Mouse (Mus musculus): Measurements from ENCODE around the gene Tbc1d19. TPM values are rescaled to one million over a fixed set of nuclear protein-coding genes. Genes with fewer than 3 reads are reported as not detected.

Gene Tbc1d19
- 46.6 and 51.0 TPM in 2 replicates for polyA plus RNA-seq (2014; fragmentation: Nextera tagmentation; extraction: Ambion mirVana)

- Histone ChIP-seq H3K4me2 (replicated peaks; ENCODE audit: low read depth, low read length) (peak within 1 kb of the TSS; percentile 75), H3K9me3 (ENCODE audit: control insufficient read depth, low read depth, low read length) (no peaks in the 10 kb centered on the region), H3K27ac (ENCODE audit: low read length) (peak within 1 kb of the TSS; percentile 10; the same call in 1 of the 2 replicates), H3K9ac (replicated peaks; ENCODE audit: low read depth, low read length) (peak within 1 kb of the TSS; percentile 61), H3K27me3 (ENCODE audit: control insufficient read depth, insufficient read depth, low read length) (no peaks in the 10 kb centered on the region), H3K36me3 (ENCODE audit: control insufficient read depth, insufficient read depth, low read length) (no peaks in the 10 kb centered on the region), H3K4me3 (ENCODE audit: low read depth, low read length) (peak within 1 kb of the TSS; percentile 86), H3K4me1 (ENCODE audit: control insufficient read depth, insufficient read depth, low read length) (0 out of 2 replicates have a peak, but pooled peaks cover 2% of the 10 kb centered on the region)
- ATAC-seq (ENCODE audit: insufficient number of reproducible peaks, insufficient read depth, low FRiP score, low read depth) = peak; percentile 98
- 5% methylated on average over 36 of the region's 36 CpGs for WGBS
Measured at GRCm38 (mm10) chr5:53809115-53809991, at the start of gene Tbc1d19. Gene Tbc1d19, plus strand, starts transcription at chr5:53809606.

- WGBS = 84% methylated on average over 4 of the region's 4 CpGs
- H3K36me3 ChIP-seq (ENCODE audit: control insufficient read depth, insufficient read depth, low read length) = no peaks in the 10 kb centered on the region
- no peaks in the 10 kb centered on the region for H3K9me3 ChIP-seq (ENCODE audit: control insufficient read depth, low read depth, low read length)
- no peak overlapping the region for H3K4me2 ChIP-seq (replicated peaks; ENCODE audit: low read depth, low read length)
- H3K27me3 ChIP-seq (ENCODE audit: control insufficient read depth, insufficient read depth, low read length) = no peaks in the 10 kb centered on the region
- no peak for ATAC-seq (ENCODE audit: insufficient number of reproducible peaks, insufficient read depth, low FRiP score, low read depth)
- H3K9ac ChIP-seq (replicated peaks; ENCODE audit: low read depth, low read length) = no peak overlapping the region
- no peaks in the 10 kb centered on the region for H3K4me1 ChIP-seq (ENCODE audit: control insufficient read depth, insufficient read depth, low read length)
- no peak overlapping the region for H3K4me3 ChIP-seq (ENCODE audit: low read depth, low read length)
- no peak overlapping the region for H3K27ac ChIP-seq (ENCODE audit: low read length)
Measured at GRCm38 (mm10) chr5:53759912-53760311, 49.5 kb upstream of the Tbc1d19 start.

- H3K9me3 ChIP-seq (ENCODE audit: control insufficient read depth, low read depth, low read length) = no peaks in the 10 kb centered on the region
- no peak overlapping the region for H3K9ac ChIP-seq (replicated peaks; ENCODE audit: low read depth, low read length)
- no peaks in the 10 kb centered on the region for H3K36me3 ChIP-seq (ENCODE audit: control insufficient read depth, insufficient read depth, low read length)
- no peak overlapping the region for H3K27ac ChIP-seq (ENCODE audit: low read length)
- 58% methylated on average over 3 of the region's 3 CpGs for WGBS
- peak; percentile 53; the same call in 1 of the 2 replicates for ATAC-seq (ENCODE audit: insufficient number of reproducible peaks, insufficient read depth, low FRiP score, low read depth)
- H3K4me3 ChIP-seq (ENCODE audit: low read depth, low read length) = no peak overlapping the region
- H3K4me1 ChIP-seq (ENCODE audit: control insufficient read depth, insufficient read depth, low read length) = no peaks in the 10 kb centered on the region
- H3K4me2 ChIP-seq (replicated peaks; ENCODE audit: low read depth, low read length) = no peak overlapping the region
- H3K27me3 ChIP-seq (ENCODE audit: control insufficient read depth, insufficient read depth, low read length) = no peaks in the 10 kb centered on the region
Measured at GRCm38 (mm10) chr5:53760914-53761313, 48.5 kb upstream of the Tbc1d19 start.

GRCm38 (mm10) chr5:53761346-53761745 lies 48.1 kb upstream of the Tbc1d19 start:
- peak; percentile 28; the same call in 1 of the 2 replicates for ATAC-seq (ENCODE audit: insufficient number of reproducible peaks, insufficient read depth, low FRiP score, low read depth)
- peak overlapping the region; percentile 33; the same call in 1 of the 2 replicates for H3K27ac ChIP-seq (ENCODE audit: low read length)

GRCm38 (mm10) chr5:53784818-53785520 lies 24.4 kb upstream of the Tbc1d19 start:
- no peak overlapping the region for H3K27ac ChIP-seq (ENCODE audit: low read length)
- no peak overlapping the region for H3K9ac ChIP-seq (replicated peaks; ENCODE audit: low read depth, low read length)
- no peak overlapping the region for H3K4me3 ChIP-seq (ENCODE audit: low read depth, low read length)
- H3K4me1 ChIP-seq (ENCODE audit: control insufficient read depth, insufficient read depth, low read length) = no peaks in the 10 kb centered on the region
- ATAC-seq (ENCODE audit: insufficient number of reproducible peaks, insufficient read depth, low FRiP score, low read depth) = no peak
- no peak overlapping the region for H3K4me2 ChIP-seq (replicated peaks; ENCODE audit: low read depth, low read length)
- no peaks in the 10 kb centered on the region for H3K9me3 ChIP-seq (ENCODE audit: control insufficient read depth, low read depth, low read length)
- H3K36me3 ChIP-seq (ENCODE audit: control insufficient read depth, insufficient read depth, low read length) = no peaks in the 10 kb centered on the region
- H3K27me3 ChIP-seq (ENCODE audit: control insufficient read depth, insufficient read depth, low read length) = no peaks in the 10 kb centered on the region
- WGBS = 44% methylated on average over 12 of the region's 12 CpGs

More at GRCm38 (mm10) chr5:53761346-53761745, 48.1 kb upstream of the Tbc1d19 start:
- no peaks in the 10 kb centered on the region for H3K4me1 ChIP-seq (ENCODE audit: control insufficient read depth, insufficient read depth, low read length)
- no peaks in the 10 kb centered on the region for H3K9me3 ChIP-seq (ENCODE audit: control insufficient read depth, low read depth, low read length)
- no peak overlapping the region for H3K9ac ChIP-seq (replicated peaks; ENCODE audit: low read depth, low read length)
- no peaks in the 10 kb centered on the region for H3K36me3 ChIP-seq (ENCODE audit: control insufficient read depth, insufficient read depth, low read length)
- 80% methylated on average over 3 of the region's 3 CpGs for WGBS
- no peak overlapping the region for H3K4me3 ChIP-seq (ENCODE audit: low read depth, low read length)
- no peak overlapping the region for H3K4me2 ChIP-seq (replicated peaks; ENCODE audit: low read depth, low read length)
- no peaks in the 10 kb centered on the region for H3K27me3 ChIP-seq (ENCODE audit: control insufficient read depth, insufficient read depth, low read length)

GRCm38 (mm10) chr5:53801379-53801778 lies 8.0 kb upstream of the Tbc1d19 start:
- no peak for ATAC-seq (ENCODE audit: insufficient number of reproducible peaks, insufficient read depth, low FRiP score, low read depth)
- H3K9me3 ChIP-seq (ENCODE audit: control insufficient read depth, low read depth, low read length) = no peaks in the 10 kb centered on the region
- H3K4me3 ChIP-seq (ENCODE audit: low read depth, low read length) = no peak overlapping the region
- WGBS = 70% methylated on average over 2 of the region's 2 CpGs
- no peaks in the 10 kb centered on the region for H3K27me3 ChIP-seq (ENCODE audit: control insufficient read depth, insufficient read depth, low read length)
- no peak overlapping the region for H3K27ac ChIP-seq (ENCODE audit: low read length)
- H3K4me1 ChIP-seq (ENCODE audit: control insufficient read depth, insufficient read depth, low read length) = no peaks in the 10 kb centered on the region
- no peaks in the 10 kb centered on the region for H3K36me3 ChIP-seq (ENCODE audit: control insufficient read depth, insufficient read depth, low read length)
- no peak overlapping the region for H3K4me2 ChIP-seq (replicated peaks; ENCODE audit: low read depth, low read length)
- H3K9ac ChIP-seq (replicated peaks; ENCODE audit: low read depth, low read length) = no peak overlapping the region

GRCm38 (mm10) chr5:53819711-53820110 lies 10.3 kb downstream of the Tbc1d19 start:
- H3K27me3 ChIP-seq (ENCODE audit: control insufficient read depth, insufficient read depth, low read length) = no peaks in the 10 kb centered on the region
- H3K4me2 ChIP-seq (replicated peaks; ENCODE audit: low read depth, low read length) = no peak overlapping the region
- 93% methylated on average over 7 of the region's 7 CpGs for WGBS
- H3K27ac ChIP-seq (ENCODE audit: low read length) = no peak overlapping the region
- no peaks in the 10 kb centered on the region for H3K36me3 ChIP-seq (ENCODE audit: control insufficient read depth, insufficient read depth, low read length)
- H3K4me3 ChIP-seq (ENCODE audit: low read depth, low read length) = no peak overlapping the region
- no peak for ATAC-seq (ENCODE audit: insufficient number of reproducible peaks, insufficient read depth, low FRiP score, low read depth)
- no peaks in the 10 kb centered on the region for H3K4me1 ChIP-seq (ENCODE audit: control insufficient read depth, insufficient read depth, low read length)
- H3K9ac ChIP-seq (replicated peaks; ENCODE audit: low read depth, low read length) = no peak overlapping the region
- H3K9me3 ChIP-seq (ENCODE audit: control insufficient read depth, low read depth, low read length) = no peaks in the 10 kb centered on the region

GRCm38 (mm10) chr5:53825886-53826285 lies 16.5 kb downstream of the Tbc1d19 start:
- H3K4me3 ChIP-seq (ENCODE audit: low read depth, low read length) = no peak overlapping the region
- H3K4me1 ChIP-seq (ENCODE audit: control insufficient read depth, insufficient read depth, low read length) = no peaks in the 10 kb centered on the region
- no peak overlapping the region for H3K9ac ChIP-seq (replicated peaks; ENCODE audit: low read depth, low read length)
- H3K27me3 ChIP-seq (ENCODE audit: control insufficient read depth, insufficient read depth, low read length) = no peaks in the 10 kb centered on the region
- WGBS = 63% methylated on average over 7 of the region's 7 CpGs
- no peak overlapping the region for H3K27ac ChIP-seq (ENCODE audit: low read length)
- no peak for ATAC-seq (ENCODE audit: insufficient number of reproducible peaks, insufficient read depth, low FRiP score, low read depth)
- 0 out of 2 replicates have a peak, but pooled peaks cover 3% of the 10 kb centered on the region for H3K36me3 ChIP-seq (ENCODE audit: control insufficient read depth, insufficient read depth, low read length)
- no peaks in the 10 kb centered on the region for H3K9me3 ChIP-seq (ENCODE audit: control insufficient read depth, low read depth, low read length)
- H3K4me2 ChIP-seq (replicated peaks; ENCODE audit: low read depth, low read length) = no peak overlapping the region
